Mouse (Mus musculus) embryo, embryonic 11 days (tissue): Measurements from ENCODE around the gene Gm9045.
"Not testable (repeated sequence)": the region's sequence is repeated elsewhere in the genome, so short reads cannot be mapped to it uniquely, and the experiment has no call there.

Experiments
- DNase-seq: peaks from one replicate; pipeline ENCODE4 v3.0.0-alpha.2; 2015

Gene Gm9045

GRCm38 (mm10) chr10:118337731-118338130, at the start of gene Gm9045:
Gene Gm9045 (minus strand): TSS chr10:118337831.
- DNase-seq: not testable (repeated sequence)

GRCm38 (mm10) chr10:118370443-118370842, 32.8 kb upstream of the Gm9045 start:
- peak; percentile 89 for DNase-seq

GRCm38 (mm10) chr10:118369518-118369917, 31.9 kb upstream of the Gm9045 start:
- DNase-seq: no peak

GRCm38 (mm10) chr10:118354005-118354404, 16.4 kb upstream of the Gm9045 start, which contains the start of gene Gm9049:
Gene Gm9049 (minus strand): TSS chr10:118354105.
- not testable (repeated sequence) for DNase-seq

GRCm38 (mm10) chr10:118348579-118348978, 10.9 kb upstream of the Gm9045 start, which contains the start of gene Gm9048:
Gene Gm9048 (minus strand): TSS chr10:118348679.
- not testable (repeated sequence) for DNase-seq

- DNase-seq: not testable (repeated sequence)
Observed at GRCm38 (mm10) chr10:118343155-118343554, 5.5 kb upstream of the Gm9045 start, which contains the start of gene Gm9046. Gene Gm9046 (minus strand): TSS chr10:118343255.

- not testable (repeated sequence) for DNase-seq
Observed at GRCm38 (mm10) chr10:118332308-118332707, 5.3 kb downstream of the Gm9045 start, which contains the start of gene Gm9044. Gene Gm9044 (minus strand): TSS chr10:118332408.

GRCm38 (mm10) chr10:118326869-118327268, 10.8 kb downstream of the Gm9045 start, which contains the start of gene Gm9040:
Gene Gm9040 (minus strand): TSS chr10:118326969.
- not testable (repeated sequence) for DNase-seq

GRCm38 (mm10) chr10:118319024-118319423, 18.6 kb downstream of the Gm9045 start:
- DNase-seq: no peak

GRCm38 (mm10) chr10:118302133-118302532, 35.5 kb downstream of the Gm9045 start:
- DNase-seq: peak; percentile 10

GRCm38 (mm10) chr10:118294938-118295337, 42.7 kb downstream of the Gm9045 start, which contains the start of gene Iltifb:
Gene Iltifb (minus strand): TSS chr10:118295038.
- no peak for DNase-seq
